Mouse (Mus musculus): ENCODE data around the gene Cep112. TPM values are rescaled to one million over a fixed set of nuclear protein-coding genes. Genes with fewer than 3 reads are reported as not detected.

Gene Cep112
- polyA plus RNA-seq, 1 experiment from 2014 or later, result 14.0 TPM

DNA sequence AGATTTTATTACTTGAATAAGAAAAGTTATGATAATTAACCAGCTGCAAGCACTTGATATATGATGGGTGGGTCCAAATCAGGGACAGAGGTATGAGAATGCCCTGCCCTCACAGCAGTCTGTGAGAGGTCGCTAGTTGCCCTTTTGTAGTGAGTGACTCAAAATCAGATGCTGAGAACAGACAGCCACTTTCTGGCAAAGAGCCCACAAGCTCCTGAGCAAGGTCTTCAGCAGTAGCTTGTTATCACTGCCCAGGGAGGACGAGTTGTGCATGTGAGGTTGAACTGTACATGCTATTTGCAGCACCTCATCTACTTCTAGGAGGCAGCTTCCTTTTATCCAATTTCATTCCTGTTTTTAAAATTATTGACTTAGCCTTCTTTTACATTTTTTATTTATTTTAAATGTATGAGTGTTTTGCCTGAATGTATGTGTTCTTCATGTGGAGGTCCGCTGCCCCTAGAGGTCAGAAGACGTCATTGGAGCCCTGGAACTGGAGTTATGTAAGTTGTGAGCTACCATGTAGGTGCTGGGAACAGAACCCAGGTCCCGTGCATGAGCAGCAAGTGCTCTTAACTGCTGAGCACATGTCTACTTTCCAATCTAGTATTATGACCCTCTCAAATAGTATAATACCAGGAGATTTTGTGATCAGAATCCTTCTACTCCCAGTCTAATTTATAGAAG, 200.7 kb downstream of the Cep112 start:
- Histone ChIP-seq H3K4me2 (no peak overlapping the region), H3K4me1 (no peaks in the 10 kb centered on the region), H3K27ac (no peak overlapping the region), H3K36me3 (no peaks in the 10 kb centered on the region), H3K9me3 (no peaks in the 10 kb centered on the region), H3K27me3 (replicated peaks) (no peaks in the 10 kb centered on the region), H3K9ac (no peak overlapping the region), H3K4me3 (replicated peaks) (no peak overlapping the region)
- WGBS, result 79% methylated on average over 5 of the region's 5 CpGs
- ATAC-seq (ENCODE audit: insufficient read depth, low FRiP score, low read depth), result no peak

DNA sequence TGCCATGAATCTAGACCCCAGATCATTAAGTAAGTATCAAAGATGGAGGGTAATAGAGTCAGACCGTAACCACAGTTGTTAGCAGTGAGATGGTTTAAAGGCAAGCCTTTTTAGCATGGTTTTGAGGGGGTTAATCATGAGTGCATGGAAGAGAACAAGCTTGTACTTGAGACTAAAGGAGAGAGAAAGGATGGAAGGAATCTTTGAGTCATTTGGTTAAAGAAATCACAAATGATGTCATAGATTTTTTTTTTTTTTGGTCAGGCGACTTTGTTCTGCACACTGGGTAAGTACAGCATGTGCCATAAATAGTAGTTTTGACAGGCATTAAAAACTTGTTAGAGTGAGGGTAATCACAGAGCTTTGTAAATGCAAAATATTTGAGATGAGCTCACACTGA, 212.8 kb downstream of the Cep112 start:
- WGBS, result 59% methylated on average over 2 of the region's 2 CpGs
- no peaks in the 10 kb centered on the region for H3K4me1 ChIP-seq
- H3K9me3 ChIP-seq, result no peaks in the 10 kb centered on the region
- no peak for ATAC-seq (ENCODE audit: insufficient read depth, low FRiP score, low read depth)
- H3K4me2 ChIP-seq, result no peak overlapping the region
- no peak overlapping the region for H3K9ac ChIP-seq
- H3K27me3 ChIP-seq (replicated peaks), result no peaks in the 10 kb centered on the region
- H3K4me3 ChIP-seq (replicated peaks), result no peak overlapping the region
- H3K27ac ChIP-seq, result no peak overlapping the region
- no peaks in the 10 kb centered on the region for H3K36me3 ChIP-seq

- H3K27me3 ChIP-seq (replicated peaks), result no peaks in the 10 kb centered on the region
- WGBS, result 53% methylated on average over 2 of the region's 2 CpGs
- H3K4me2 ChIP-seq, result no peak overlapping the region
- H3K4me3 ChIP-seq (replicated peaks), result no peak overlapping the region
- no peak for ATAC-seq (ENCODE audit: insufficient read depth, low FRiP score, low read depth)
- H3K4me1 ChIP-seq, result no peaks in the 10 kb centered on the region
- no peaks in the 10 kb centered on the region for H3K9me3 ChIP-seq
- no peaks in the 10 kb centered on the region for H3K36me3 ChIP-seq
- no peak overlapping the region for H3K9ac ChIP-seq
- no peak overlapping the region for H3K27ac ChIP-seq
Observed at GRCm38 (mm10) chr11:108655574-108655973, 230.6 kb downstream of the Cep112 start.

- no peak for ATAC-seq (ENCODE audit: insufficient read depth, low FRiP score, low read depth)
- Histone ChIP-seq H3K27ac (no peak overlapping the region), H3K9me3 (no peaks in the 10 kb centered on the region), H3K27me3 (replicated peaks) (no peaks in the 10 kb centered on the region), H3K4me1 (no peaks in the 10 kb centered on the region), H3K4me3 (replicated peaks) (no peak overlapping the region), H3K36me3 (no peaks in the 10 kb centered on the region), H3K4me2 (no peak overlapping the region), H3K9ac (no peak overlapping the region)
- WGBS, result 81% methylated on average over 3 of the region's 3 CpGs
Observed at GRCm38 (mm10) chr11:108682014-108682413, 257.0 kb downstream of the Cep112 start.

GRCm38 (mm10) chr11:108696563-108696962, 271.6 kb downstream of the Cep112 start:
- H3K9ac ChIP-seq, result no peak overlapping the region
- no peaks in the 10 kb centered on the region for H3K36me3 ChIP-seq
- WGBS, result 75% methylated on average over 4 of the region's 4 CpGs
- H3K4me3 ChIP-seq (replicated peaks), result no peak overlapping the region
- no peak overlapping the region for H3K4me2 ChIP-seq
- ATAC-seq (ENCODE audit: insufficient read depth, low FRiP score, low read depth), result no peak
- H3K27me3 ChIP-seq (replicated peaks), result no peaks in the 10 kb centered on the region
- no peaks in the 10 kb centered on the region for H3K9me3 ChIP-seq
- H3K4me1 ChIP-seq, result no peaks in the 10 kb centered on the region
- H3K27ac ChIP-seq, result no peak overlapping the region

DNA sequence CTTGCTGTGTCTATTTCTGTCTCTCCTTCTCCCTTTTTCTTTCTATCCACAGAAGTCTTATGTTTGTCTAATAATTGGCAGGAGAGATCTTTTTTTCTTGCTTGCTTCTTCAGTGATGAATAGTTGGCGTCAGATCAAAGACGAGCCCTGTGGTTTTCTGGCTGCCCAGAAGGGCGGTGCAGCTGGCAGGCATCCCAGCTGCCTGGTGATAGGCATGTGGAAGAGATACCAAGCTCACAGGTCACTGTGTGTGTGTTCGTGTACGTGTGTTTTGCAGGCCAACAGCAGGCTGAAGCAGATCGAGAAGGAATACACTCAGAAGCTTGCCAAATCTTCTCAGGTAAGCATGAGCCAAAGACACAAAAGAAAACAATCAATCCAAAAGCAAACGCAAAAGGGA, 327.3 kb downstream of the Cep112 start:
- H3K27me3 ChIP-seq (replicated peaks), result no peaks in the 10 kb centered on the region
- peaks cover 15% of the 10 kb centered on the region for H3K4me1 ChIP-seq
- peak overlapping the region; percentile 51 for H3K27ac ChIP-seq
- peak; percentile 58; the same call in 1 of the 2 replicates for ATAC-seq (ENCODE audit: insufficient read depth, low FRiP score, low read depth)
- no peak overlapping the region for H3K4me3 ChIP-seq (replicated peaks)
- H3K4me2 ChIP-seq, result no peak overlapping the region
- 26% methylated on average over 7 of the region's 7 CpGs for WGBS
- no peaks in the 10 kb centered on the region for H3K9me3 ChIP-seq
- H3K36me3 ChIP-seq, result no peaks in the 10 kb centered on the region
- no peak overlapping the region for H3K9ac ChIP-seq

DNA sequence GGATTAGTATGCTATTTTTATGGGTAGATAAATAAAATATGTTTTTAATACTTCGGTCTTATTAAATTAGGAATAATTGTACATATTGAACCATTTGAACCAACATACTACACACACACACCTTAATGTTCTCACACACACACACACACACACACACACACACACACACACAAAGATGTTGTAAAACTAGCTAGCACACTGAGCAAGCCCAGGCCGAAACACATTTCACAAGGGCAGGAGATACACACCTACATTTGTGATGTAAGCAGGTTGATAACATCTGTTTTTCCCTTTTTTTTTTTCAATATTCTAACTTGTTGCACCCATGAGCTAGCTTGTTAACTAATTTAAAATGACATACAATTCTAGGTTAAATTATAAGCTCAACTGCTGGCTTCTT, 327.8 kb downstream of the Cep112 start:
- H3K4me2 ChIP-seq, result no peak overlapping the region
- H3K9ac ChIP-seq, result no peak overlapping the region
- no peaks in the 10 kb centered on the region for H3K27me3 ChIP-seq (replicated peaks)
- no peaks in the 10 kb centered on the region for H3K36me3 ChIP-seq
- H3K4me1 ChIP-seq, result peaks cover 18% of the 10 kb centered on the region
- 88% methylated on average over 2 of the region's 2 CpGs for WGBS
- no peak overlapping the region for H3K27ac ChIP-seq
- no peak for ATAC-seq (ENCODE audit: insufficient read depth, low FRiP score, low read depth)
- H3K9me3 ChIP-seq, result no peaks in the 10 kb centered on the region
- no peak overlapping the region for H3K4me3 ChIP-seq (replicated peaks)

DNA sequence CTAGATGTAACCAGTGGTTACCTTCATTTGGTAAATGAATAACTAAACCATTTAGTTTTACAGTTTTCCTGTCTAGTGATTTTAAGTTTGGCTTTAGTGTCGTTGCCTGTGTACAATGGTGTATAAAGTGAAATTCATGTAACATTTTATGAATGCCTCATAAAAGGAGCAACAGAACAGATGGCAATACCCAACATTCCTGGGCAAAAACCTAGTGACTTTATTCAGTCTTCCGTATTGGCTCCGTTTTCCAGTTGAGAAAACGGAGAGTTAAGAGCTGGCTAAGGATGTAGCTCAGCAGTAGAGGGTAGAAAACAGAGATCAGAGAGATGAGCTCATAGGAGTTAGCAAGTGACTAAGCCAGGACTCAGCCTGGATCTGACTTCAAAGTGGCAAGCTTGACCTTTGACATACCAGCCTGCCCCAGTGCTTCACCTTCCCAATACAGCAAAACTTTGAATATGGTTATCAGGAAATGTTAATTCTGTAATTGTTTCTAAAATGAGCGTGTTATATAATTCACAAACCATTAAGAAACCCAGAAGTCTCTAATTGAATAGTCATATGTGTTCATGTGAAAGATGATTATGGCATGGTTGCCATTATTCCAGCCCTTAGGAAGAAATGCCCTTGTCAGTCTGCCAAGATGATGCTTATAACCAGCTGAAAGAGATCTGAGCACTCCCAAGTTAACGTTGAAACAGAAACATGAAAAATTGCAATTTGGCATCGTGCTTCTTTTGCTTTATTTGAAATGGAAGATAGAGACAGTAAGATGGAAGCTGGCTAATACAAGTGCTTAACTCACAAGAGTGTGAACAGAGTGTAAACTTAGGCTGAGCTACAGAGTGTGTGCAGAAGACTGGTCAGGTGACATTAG, 328.6 kb downstream of the Cep112 start:
- no peak overlapping the region for H3K4me2 ChIP-seq
- no peaks in the 10 kb centered on the region for H3K27me3 ChIP-seq (replicated peaks)
- no peak overlapping the region for H3K9ac ChIP-seq
- H3K9me3 ChIP-seq, result no peaks in the 10 kb centered on the region
- WGBS, result 70% methylated on average over 7 of the region's 7 CpGs
- ATAC-seq (ENCODE audit: insufficient read depth, low FRiP score, low read depth), result no peak
- H3K4me1 ChIP-seq, result peaks cover 18% of the 10 kb centered on the region
- no peak overlapping the region for H3K4me3 ChIP-seq (replicated peaks)
- H3K36me3 ChIP-seq, result no peaks in the 10 kb centered on the region
- H3K27ac ChIP-seq, result no peak overlapping the region

GRCm38 (mm10) chr11:108757211-108757610, 332.2 kb downstream of the Cep112 start:
- Histone ChIP-seq H3K4me1 (peaks cover 6% of the 10 kb centered on the region; the same call in 1 of the 2 replicates), H3K27ac (no peak overlapping the region), H3K36me3 (no peaks in the 10 kb centered on the region), H3K9ac (no peak overlapping the region), H3K9me3 (no peaks in the 10 kb centered on the region), H3K4me3 (replicated peaks) (no peak overlapping the region), H3K4me2 (no peak overlapping the region), H3K27me3 (replicated peaks) (no peaks in the 10 kb centered on the region)
- no peak for ATAC-seq (ENCODE audit: insufficient read depth, low FRiP score, low read depth)
- WGBS, result 73% methylated on average over 2 of the region's 2 CpGs

GRCm38 (mm10) chr11:108757626-108758430, 332.8 kb downstream of the Cep112 start:
- no peak overlapping the region for H3K4me3 ChIP-seq (replicated peaks)
- H3K4me2 ChIP-seq, result no peak overlapping the region
- ATAC-seq (ENCODE audit: insufficient read depth, low FRiP score, low read depth), result no peak
- peaks cover 4% of the 10 kb centered on the region; the same call in 1 of the 2 replicates for H3K4me1 ChIP-seq
- no peaks in the 10 kb centered on the region for H3K27me3 ChIP-seq (replicated peaks)
- H3K36me3 ChIP-seq, result no peaks in the 10 kb centered on the region
- no peak overlapping the region for H3K27ac ChIP-seq
- H3K9ac ChIP-seq, result no peak overlapping the region
- 46% methylated on average over 6 of the region's 6 CpGs for WGBS
- no peaks in the 10 kb centered on the region for H3K9me3 ChIP-seq

DNA sequence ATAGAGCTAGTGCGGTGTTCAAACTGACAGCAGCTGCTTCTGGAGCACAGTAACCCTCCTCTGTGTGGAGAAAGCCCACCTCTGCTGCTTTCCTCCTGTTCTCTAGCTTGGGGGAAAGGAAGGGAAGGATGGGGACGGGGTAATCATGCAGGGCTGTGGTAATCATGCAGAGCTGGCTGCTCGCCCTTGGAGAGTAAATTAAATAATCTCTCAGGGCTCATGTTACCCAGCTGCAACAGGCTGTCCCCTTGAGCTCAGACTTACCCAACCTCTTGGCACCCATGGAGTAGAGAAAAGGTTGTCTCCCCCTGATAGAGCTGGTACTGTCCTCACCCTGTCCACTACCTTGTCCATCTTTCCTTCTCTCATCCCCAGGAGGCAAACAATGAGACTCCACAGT, 345.1 kb downstream of the Cep112 start:
- Histone ChIP-seq H3K9ac (no peak overlapping the region), H3K9me3 (no peaks in the 10 kb centered on the region), H3K4me3 (replicated peaks) (no peak overlapping the region), H3K27ac (no peak overlapping the region), H3K4me2 (no peak overlapping the region), H3K4me1 (no peaks in the 10 kb centered on the region), H3K27me3 (replicated peaks) (no peaks in the 10 kb centered on the region), H3K36me3 (no peaks in the 10 kb centered on the region)
- WGBS, result 52% methylated on average over 3 of the region's 3 CpGs
- ATAC-seq (ENCODE audit: insufficient read depth, low FRiP score, low read depth), result no peak
